Mouse (Mus musculus) hindbrain, postnatal 0 days (tissue): Measurements from ENCODE around the gene Commd8. TPM values are rescaled to one million over a fixed set of nuclear protein-coding genes. Genes with fewer than 3 reads are reported as not detected.
A peak's percentile ranks its signal among the peaks of the same experiment; 100 is the strongest.

ENCODE experiments used
- ATAC-seq: fragments of 200-750 bp; cut with Nextera tagmentation; 2 replicates; pipeline ENCODE4 v1.8.0; 2017; ENCODE audit warnings: mild to moderate bottlenecking, moderate TSS enrichment, moderate library complexity
- DNase-seq: peaks from one replicate; pipeline ENCODE4 v3.0.0-alpha.2; 2015; ENCODE audit warnings: low spot score
- H3K27ac ChIP-seq: fragments of 300-500 bp; sonication (generic); 2 replicates; pipeline ENCODE4 v1.5.1; 2014; ENCODE audit warnings: mild to moderate bottlenecking
- H3K27me3 ChIP-seq: fragments of 300-500 bp; sonication (generic); 2 replicates; pipeline ENCODE4 v1.6.1; 2014; ENCODE audit warnings: low read length, mixed read lengths; ENCODE audit not compliant: insufficient read depth
- H3K36me3 ChIP-seq: fragments of 300-500 bp; sonication (generic); 2 replicates; pipeline ENCODE4 v1.6.1; 2014; ENCODE audit warnings: low read length, mixed read lengths; ENCODE audit not compliant: insufficient read depth
- H3K4me1 ChIP-seq: fragments of 300-500 bp; sonication (generic); 2 replicates; pipeline ENCODE4 v1.6.1; 2014; ENCODE audit warnings: antibody characterized with exemption, low read length, mixed read lengths; ENCODE audit not compliant: insufficient read depth
- H3K4me2 ChIP-seq: fragments of 300-500 bp; sonication (generic); 2 replicates; pipeline ENCODE4 v1.6.1; 2014; ENCODE audit warnings: low read depth, mild to moderate bottlenecking, low read length, moderate library complexity, mixed read lengths
- H3K4me3 ChIP-seq: fragments of 300-500 bp; sonication (generic); 2 replicates; pipeline ENCODE4 v1.5.1; 2014; ENCODE audit warnings: low read length
- H3K9ac ChIP-seq: fragments of 300-500 bp; sonication (generic); replicated peaks from 2 replicates; pipeline ENCODE4 v1.6.1; 2014; ENCODE audit warnings: mild to moderate bottlenecking, low read length, moderate library complexity, mixed read lengths
- H3K9me3 ChIP-seq: fragments of 300-500 bp; sonication (generic); 2 replicates; pipeline ENCODE4 v1.6.1; 2016; ENCODE audit warnings: low read length, mixed read lengths
- CTCF ChIP-seq: IDR thresholded peaks from 2 replicates; pipeline ENCODE4 v1.5.1; 2016; ENCODE audit warnings: antibody characterized with exemption, control low read depth, low read depth
- WGBS: fragments of 180-500 bp; shearing (Covaris S2); extraction: QIAGEN DNeasy Blood & Tissue Kit; methylation state at CpG from one replicate; pipeline ENCODE4 v1.1.7; 2014; 5-methylcytosine and 5-hydroxymethylcytosine counted together
- polyA plus RNA-seq: library from polyadenylated mRNA; unstranded; fragments of >200 nt; fragmentation: Nextera tagmentation; extraction: Ambion mirVana; gene quantifications from 2 replicates; pipeline ENCODE4 v1.2.1, GENCODE M21; 2015
- total RNA-seq: library from RNA; depleted of rRNA; stranded (reverse); fragments of >200 nt; gene quantifications from 2 replicates; pipeline ENCODE4 v1.2.3, GENCODE M21; 2014

Gene Commd8
- total and polyA plus RNA-seq, 2 experiments from 2014 or later, result 22.8 to 149 TPM

- no peaks in the 10 kb centered on the region for H3K36me3 ChIP-seq
- H3K4me3 ChIP-seq, result no peak overlapping the region
- peak; percentile 69 for TF ChIP-seq CTCF
- H3K27ac ChIP-seq, result no peak overlapping the region
- H3K4me2 ChIP-seq, result no peak overlapping the region
- H3K9me3 ChIP-seq, result no peaks in the 10 kb centered on the region
- no peak overlapping the region for H3K9ac ChIP-seq
- 37% methylated on average over 3 of the region's 3 CpGs for WGBS
- no peaks in the 10 kb centered on the region for H3K27me3 ChIP-seq
- DNase-seq, result peak; percentile 63
- no peaks in the 10 kb centered on the region for H3K4me1 ChIP-seq
- no peak for ATAC-seq
Observed at GRCm38 (mm10) chr5:72172675-72173074, 4.7 kb upstream of the Commd8 start.

- no peaks in the 10 kb centered on the region for H3K9me3 ChIP-seq
- WGBS, result 78% methylated on average over 6 of the region's 6 CpGs
- no peak for TF ChIP-seq CTCF
- peaks cover 14% of the 10 kb centered on the region for H3K4me1 ChIP-seq
- H3K36me3 ChIP-seq, result no peaks in the 10 kb centered on the region
- H3K27me3 ChIP-seq, result no peaks in the 10 kb centered on the region
- H3K9ac ChIP-seq, result no peak overlapping the region
- no peak overlapping the region for H3K4me2 ChIP-seq
- DNase-seq (no peak), ATAC-seq (no peak)
- no peak overlapping the region for H3K27ac ChIP-seq
- no peak overlapping the region for H3K4me3 ChIP-seq
Observed at GRCm38 (mm10) chr5:72170067-72170466, 2.1 kb upstream of the Commd8 start.

DNA sequence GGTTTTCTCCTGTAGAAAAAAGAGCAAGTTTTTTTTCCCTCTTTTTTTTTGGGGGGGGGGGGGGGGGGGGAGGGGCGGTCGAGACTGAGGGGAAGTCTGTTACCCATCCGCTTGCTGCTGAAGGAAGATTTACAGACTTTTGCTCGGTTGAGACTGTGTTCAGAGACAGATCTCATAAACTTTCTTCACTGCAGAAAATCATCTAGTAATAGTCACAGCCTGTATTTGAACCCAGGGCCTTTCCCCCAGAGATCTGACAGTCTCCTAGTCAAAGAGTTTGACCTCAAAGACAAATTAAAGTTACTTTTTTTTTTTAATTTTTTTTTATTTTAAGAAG lies 264 bp upstream of the Commd8 start:
- H3K27ac ChIP-seq, result no peak overlapping the region
- DNase-seq (no peak), ATAC-seq (no peak; the same call in 1 of the 2 replicates)
- WGBS, result 0% methylated on average over 4 of the region's 4 CpGs
- no peak overlapping the region for H3K9ac ChIP-seq
- no peaks in the 10 kb centered on the region for H3K27me3 ChIP-seq
- peak overlapping the region; percentile 77 for H3K4me2 ChIP-seq
- H3K4me1 ChIP-seq, result peaks cover 14% of the 10 kb centered on the region
- no peaks in the 10 kb centered on the region for H3K36me3 ChIP-seq
- peak overlapping the region; percentile 56 for H3K4me3 ChIP-seq
- no peaks in the 10 kb centered on the region for H3K9me3 ChIP-seq
- no peak for TF ChIP-seq CTCF

- H3K9me3 ChIP-seq, result no peaks in the 10 kb centered on the region
- peaks cover 14% of the 10 kb centered on the region for H3K4me1 ChIP-seq
- 68% methylated on average over 7 of the region's 7 CpGs for WGBS
- DNase-seq (no peak), ATAC-seq (no peak)
- no peaks in the 10 kb centered on the region for H3K27me3 ChIP-seq
- TF ChIP-seq CTCF, result peak; percentile 30; the same call in 1 of the 2 replicates
- H3K27ac ChIP-seq, result no peak overlapping the region
- no peak overlapping the region for H3K4me3 ChIP-seq
- no peak overlapping the region for H3K9ac ChIP-seq
- no peak overlapping the region for H3K4me2 ChIP-seq
- H3K36me3 ChIP-seq, result peaks cover 18% of the 10 kb centered on the region; the same call in 1 of the 2 replicates
Observed at GRCm38 (mm10) chr5:72164386-72164785, 3.6 kb downstream of the Commd8 start.

DNA sequence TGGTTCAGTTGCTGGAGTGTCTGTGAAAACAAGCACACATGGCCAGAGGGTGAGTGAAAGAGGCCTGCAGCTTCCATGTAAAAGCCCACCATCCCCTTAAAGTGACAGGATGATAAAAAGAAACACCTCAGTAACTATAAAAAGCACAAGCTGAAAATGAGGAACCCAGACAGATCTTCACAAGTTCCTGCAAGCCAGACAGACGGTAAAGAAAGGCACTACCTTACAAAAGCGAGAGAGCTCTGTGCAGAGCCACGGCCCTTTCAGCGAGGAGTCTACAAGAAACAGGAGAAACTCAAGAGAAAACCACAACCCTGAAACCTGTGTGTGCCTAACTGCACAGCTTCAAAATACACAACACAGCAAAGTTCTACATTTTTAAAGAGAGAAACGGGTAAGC lies 5.1 kb downstream of the Commd8 start:
- WGBS, result 87% methylated on average over 5 of the region's 5 CpGs
- H3K4me3 ChIP-seq, result no peak overlapping the region
- H3K9me3 ChIP-seq, result no peaks in the 10 kb centered on the region
- H3K4me2 ChIP-seq, result no peak overlapping the region
- ATAC-seq, result no peak
- H3K27ac ChIP-seq, result no peak overlapping the region
- DNase-seq, result no peak
- peaks cover 18% of the 10 kb centered on the region; the same call in 1 of the 2 replicates for H3K36me3 ChIP-seq
- H3K27me3 ChIP-seq, result no peaks in the 10 kb centered on the region
- H3K4me1 ChIP-seq, result peaks cover 14% of the 10 kb centered on the region
- H3K9ac ChIP-seq, result no peak overlapping the region
- TF ChIP-seq CTCF, result no peak

DNA sequence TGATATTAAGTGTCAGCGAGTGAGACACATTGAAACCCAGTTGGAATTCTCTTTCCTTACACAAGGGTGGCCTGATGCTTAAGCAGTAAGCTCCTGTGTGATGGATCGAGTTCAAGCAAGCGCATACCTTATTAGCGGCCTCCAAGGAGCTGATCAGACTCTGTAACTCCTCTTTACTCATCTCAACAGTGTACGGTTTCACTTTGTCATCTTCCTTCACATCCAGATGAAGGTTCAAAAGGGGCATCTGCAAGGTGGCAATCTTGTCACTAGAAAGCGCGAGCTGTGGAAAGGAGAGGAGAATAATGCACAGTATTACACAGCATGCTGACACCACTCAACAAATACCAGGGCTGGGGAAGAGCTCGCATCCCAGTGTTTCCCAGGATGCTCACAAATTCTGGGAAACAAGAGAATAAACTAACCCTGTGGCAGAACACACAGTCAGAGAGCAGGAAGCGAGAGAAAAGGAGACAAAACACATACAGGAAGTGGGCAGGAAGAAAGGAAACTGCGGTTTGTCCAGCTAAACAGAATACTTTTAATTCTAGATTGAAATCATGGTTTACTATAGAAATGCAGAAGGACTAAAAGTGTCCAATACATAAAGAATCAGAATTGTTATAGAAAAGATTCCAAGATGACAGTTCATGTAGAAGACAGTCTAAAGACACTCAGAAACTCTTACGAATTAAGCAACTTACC lies 7.1 kb downstream of the Commd8 start:
- no peak overlapping the region for H3K9ac ChIP-seq
- H3K27me3 ChIP-seq, result no peaks in the 10 kb centered on the region
- no peak overlapping the region for H3K4me2 ChIP-seq
- peaks cover 3% of the 10 kb centered on the region; the same call in 1 of the 2 replicates for H3K4me1 ChIP-seq
- ATAC-seq, result no peak
- H3K9me3 ChIP-seq, result no peaks in the 10 kb centered on the region
- WGBS, result 90% methylated on average over 11 of the region's 11 CpGs
- H3K27ac ChIP-seq, result no peak overlapping the region
- DNase-seq, result no peak
- peaks cover 21% of the 10 kb centered on the region; the same call in 1 of the 2 replicates for H3K36me3 ChIP-seq
- no peak for TF ChIP-seq CTCF
- H3K4me3 ChIP-seq, result no peak overlapping the region

DNA sequence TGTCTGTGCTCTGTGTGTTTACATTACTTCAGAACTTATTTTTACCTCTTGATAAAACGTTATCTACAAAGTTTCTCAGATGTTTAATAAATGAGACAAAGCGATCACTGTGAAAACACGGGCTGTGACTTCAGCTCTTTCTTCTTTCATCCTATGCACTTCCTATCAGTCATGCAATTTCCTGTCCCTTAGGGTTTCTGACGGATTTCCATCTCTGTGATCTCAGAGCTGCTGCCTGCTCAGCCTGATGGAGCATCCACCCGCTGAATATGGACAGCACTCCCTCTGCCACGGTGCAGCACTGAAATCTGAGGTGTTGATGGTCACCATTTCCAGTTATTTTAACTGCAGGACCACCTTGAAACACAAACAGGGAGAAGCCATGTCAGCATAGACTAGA lies 8.5 kb downstream of the Commd8 start:
- TF ChIP-seq CTCF, result no peak
- Histone ChIP-seq H3K4me1 (no peaks in the 10 kb centered on the region), H3K4me2 (no peak overlapping the region), H3K9ac (no peak overlapping the region), H3K36me3 (peaks cover 21% of the 10 kb centered on the region; the same call in 1 of the 2 replicates), H3K4me3 (no peak overlapping the region), H3K27ac (no peak overlapping the region), H3K9me3 (no peaks in the 10 kb centered on the region), H3K27me3 (no peaks in the 10 kb centered on the region)
- DNase-seq (no peak), ATAC-seq (no peak)
- 86% methylated on average over 6 of the region's 6 CpGs for WGBS
